Mouse (Mus musculus): ENCODE results near the gene Cdca8.
A peak's percentile ranks its signal among the peaks of the same experiment; 100 is the strongest.
"Not testable (repeated sequence)": the region's sequence is repeated elsewhere in the genome, so short reads cannot be mapped to it uniquely, and the experiment has no call there.

Gene Cdca8

DNA sequence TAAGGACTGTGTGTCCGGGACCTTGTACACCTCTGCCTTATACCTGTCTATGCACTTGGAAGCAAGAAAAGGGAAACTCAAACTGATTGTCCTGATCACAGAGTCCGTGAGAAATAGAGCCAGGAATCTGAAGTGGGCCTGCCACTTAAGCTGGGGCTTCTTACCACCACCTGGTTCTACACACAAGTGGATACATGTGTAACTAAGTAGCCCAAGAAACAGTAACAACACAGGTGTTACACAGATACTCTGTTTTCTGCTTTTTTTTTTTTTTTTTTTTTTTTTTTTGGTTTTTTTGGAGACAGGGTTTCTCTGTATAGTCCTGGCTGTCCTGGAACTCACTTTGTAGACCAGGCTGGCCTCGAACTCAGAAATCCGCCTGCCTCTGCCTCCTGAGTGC is at the start of gene Cdca8:
Cdca8 (minus strand) TSS at position 101 of the 400 bp plus-strand sequence.
- DNase-seq = not testable (repeated sequence)

DNA sequence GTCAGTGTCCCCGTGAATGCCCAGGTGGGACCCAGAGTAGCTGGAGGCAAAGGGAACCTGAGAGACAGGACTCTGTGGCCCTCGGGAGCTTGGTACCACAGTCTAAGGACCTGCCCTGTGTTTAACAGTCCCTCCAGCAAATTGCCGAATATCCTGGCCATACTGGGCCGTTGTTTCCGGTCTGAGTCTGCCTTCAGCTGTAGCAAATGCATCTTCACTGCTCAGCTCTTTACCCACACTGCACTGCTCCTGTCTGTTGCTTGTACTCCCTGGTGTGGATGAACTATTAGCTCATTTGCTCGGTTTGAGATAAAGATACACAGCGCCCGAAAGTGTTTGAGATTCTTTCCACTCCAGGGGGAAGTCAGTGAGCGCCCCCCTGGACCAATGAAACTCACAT is 49.3 kb upstream of the Cdca8 start:
- DNase-seq = no peak

DNA sequence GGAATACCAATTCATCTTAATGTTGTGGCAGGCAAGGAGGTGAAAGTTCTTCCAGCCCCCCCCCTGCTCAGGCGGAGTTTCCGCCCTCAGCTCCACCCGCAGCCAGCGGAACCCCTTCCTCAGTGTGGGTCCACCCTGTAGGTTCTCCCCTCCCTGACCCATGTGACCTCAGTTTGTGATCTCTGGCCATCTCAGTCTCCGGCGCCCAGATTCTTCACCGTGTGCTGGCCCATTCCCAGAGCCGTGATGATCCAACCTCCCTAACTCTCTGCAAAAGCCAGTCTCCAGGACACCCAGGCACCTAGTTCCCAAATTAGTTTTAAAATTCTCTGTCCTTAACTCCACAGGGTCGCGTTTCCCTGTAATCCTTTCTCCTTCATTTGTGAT is 48.6 kb upstream of the Cdca8 start:
- DNase-seq = no peak

DNA sequence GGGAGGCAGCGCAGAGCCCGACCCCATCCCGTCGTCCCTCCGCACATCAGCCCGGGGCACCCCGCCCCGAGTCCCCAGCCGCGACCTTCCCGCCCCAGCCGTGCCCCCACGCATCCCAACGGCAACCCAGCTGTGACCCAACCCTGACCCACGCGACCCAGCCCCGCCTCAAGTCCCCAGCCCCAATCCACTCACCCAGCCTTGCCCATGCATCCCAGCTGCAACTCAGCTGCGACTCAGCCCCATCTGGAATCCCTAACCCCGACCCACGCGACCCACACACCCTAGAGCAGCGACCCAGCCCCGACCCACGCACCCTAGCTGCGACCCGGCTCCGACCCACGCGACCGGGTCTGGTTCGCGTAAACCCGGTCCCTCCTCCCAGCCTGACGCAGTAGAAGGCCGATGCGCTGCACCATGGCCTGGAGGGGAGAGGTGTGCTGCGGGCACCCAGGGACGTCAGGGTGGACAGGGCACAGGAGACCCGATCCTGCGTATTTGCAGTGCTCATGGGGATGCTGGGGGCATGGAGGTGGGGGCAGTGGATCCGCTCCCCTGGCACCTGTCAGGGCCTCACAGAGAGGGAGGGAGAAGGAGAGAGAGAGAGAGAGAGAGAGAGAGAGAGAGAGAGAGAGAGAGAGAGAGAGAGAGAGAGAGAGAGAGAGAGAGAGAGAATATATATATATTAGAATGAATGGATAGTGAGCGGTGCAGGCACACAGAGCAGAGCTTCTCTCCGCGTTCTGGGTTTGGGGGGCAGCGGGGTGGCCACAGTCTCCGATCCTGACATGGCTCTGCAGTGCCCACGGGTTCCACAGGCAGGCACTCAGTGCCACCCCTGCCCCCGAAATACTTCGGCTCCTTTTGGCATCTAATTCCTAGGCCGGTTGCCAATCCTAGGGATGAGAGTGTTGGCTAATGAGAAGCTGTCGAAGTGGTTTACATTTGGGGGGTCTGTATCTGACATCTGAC is 47.9 kb upstream of the Cdca8 start:
- DNase-seq = no peak

DNA sequence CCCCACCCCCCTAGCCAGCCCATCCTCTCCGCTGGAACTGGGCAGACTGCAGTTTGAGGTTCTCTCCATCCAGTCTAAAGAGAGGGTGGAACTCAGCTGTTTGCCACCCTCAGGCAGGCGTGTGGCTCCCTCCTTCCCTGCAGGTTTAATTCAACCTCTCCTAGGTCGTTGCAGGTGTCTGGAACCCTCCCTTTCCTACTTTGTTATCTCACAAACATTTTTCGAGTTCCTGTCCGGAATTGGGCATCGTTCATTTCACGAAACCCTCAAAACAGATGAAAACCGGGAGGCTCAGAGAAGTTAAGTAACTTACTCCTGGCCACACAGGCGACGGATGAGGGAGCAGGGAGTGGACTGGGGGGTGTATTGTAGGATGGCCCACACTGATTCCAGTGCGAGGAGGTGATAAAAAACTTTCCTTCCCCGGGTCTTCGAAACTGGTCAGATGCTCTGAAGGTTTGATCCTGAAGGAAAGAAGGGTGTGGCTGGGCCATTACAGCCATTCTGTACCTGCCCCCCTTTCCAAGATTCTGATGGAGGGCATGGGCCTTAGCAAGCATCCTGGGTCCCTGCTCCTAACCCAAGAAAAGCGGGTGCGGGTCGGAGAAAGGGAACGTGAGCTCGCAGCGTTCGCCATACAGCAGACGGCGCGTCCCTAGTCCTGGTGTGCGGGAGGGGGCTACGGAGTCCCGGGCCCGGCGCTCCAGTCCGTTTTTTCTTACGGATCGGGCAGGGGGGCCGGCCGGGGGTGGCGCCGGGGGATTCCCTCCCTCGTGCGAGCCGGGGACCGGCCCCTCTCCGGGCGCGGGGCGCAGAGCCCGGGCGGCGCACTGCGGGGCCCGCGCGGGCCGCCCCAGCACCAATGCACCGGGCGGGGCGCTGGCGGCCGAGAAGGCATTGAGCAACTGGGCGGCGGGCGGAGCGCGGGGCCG is 46.8 kb upstream of the Cdca8 start, which contains the start of gene Rspo1:
Rspo1 (plus strand) TSS at position 760 of the 932 bp plus-strand sequence.
- no peak for DNase-seq

DNA sequence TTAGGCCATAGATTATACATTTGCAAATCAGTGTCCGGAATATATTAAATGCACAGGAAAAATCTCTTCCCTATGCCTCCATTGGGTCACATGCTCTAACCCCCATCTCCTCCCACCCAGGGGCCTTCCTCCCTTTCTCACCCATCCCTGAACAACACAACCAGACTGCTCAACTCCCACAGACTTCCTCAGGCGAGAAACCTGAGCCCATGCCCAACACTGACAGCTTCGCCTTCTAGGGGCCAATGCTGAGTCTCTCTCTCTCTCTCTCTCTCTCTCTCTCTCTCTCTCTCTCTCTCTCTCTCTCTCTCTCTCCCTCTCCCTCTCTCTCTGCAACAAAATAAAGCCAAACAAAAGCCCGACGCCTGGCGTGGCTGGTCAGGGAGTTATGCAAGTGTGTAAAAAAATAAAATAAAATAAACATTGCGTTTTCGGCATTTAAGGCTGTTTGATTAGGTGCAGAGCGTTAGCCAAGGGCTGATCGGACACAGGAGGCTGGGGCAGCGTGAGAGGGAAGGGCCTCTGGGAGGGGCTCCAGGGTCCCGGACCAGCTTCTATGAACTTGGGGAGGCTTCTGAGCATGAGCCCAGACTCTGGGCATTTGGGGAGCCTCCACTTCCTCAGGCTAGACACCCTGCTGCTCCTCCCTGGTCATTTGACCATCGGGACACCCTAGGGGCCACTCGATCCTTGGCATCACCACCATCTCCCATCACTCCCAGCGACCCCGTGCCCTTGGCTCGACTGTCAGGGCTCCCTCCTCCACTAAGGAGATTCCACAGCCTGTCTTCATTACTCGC is 46.0 kb upstream of the Cdca8 start:
- DNase-seq = no peak

DNA sequence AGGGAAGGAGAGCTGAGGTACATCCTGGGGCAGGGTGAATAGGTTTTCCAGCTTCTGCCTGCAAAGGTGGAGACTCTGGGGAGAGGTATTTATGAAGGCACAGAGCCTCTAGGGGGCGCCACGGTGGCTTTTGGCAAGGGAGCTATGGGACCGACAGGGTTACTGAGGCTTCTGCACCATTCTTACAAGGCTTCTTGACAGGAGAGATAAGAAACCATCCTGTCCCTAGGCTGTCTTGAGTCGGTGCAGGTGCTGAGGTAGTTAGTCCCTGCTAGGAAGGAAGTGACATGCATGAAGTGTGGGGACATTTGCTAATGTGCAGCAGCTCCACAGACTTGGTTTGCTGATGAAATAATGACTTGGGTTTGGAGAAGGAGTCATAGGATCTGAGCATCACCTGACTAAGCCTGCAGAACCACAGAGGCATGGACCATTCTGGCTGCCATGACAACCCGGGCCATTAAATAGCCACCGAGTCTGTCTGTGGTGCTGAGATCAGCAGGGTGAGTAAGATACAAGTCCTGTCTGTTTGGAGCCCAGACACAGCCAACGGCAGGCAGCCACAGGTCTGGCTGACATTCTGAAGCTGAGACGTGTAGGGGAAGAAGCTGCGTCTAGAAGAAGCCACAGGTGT is 44.9 kb upstream of the Cdca8 start:
- peak; percentile 12 to 24 for DNase-seq

DNA sequence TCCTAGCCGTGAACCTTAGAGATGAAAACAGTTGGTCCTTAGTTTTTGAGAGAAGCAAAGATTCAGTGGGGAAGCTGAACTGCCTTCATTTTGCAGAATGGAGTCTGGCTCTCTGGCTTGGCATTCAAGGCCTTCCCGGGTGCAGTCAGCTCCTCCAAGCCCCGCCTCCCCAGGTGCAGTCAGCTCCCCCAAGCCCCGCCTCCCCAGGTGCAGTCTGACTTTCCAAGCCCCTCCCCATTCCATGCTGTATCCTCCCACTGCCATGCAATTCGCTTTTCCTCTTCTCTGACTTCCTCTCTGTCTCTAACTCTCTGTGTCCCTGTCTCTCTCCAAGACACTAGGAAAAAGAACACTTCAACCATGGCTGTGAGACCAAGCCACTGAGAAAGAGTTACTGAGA is 39.1 kb upstream of the Cdca8 start:
- no peak for DNase-seq

DNA sequence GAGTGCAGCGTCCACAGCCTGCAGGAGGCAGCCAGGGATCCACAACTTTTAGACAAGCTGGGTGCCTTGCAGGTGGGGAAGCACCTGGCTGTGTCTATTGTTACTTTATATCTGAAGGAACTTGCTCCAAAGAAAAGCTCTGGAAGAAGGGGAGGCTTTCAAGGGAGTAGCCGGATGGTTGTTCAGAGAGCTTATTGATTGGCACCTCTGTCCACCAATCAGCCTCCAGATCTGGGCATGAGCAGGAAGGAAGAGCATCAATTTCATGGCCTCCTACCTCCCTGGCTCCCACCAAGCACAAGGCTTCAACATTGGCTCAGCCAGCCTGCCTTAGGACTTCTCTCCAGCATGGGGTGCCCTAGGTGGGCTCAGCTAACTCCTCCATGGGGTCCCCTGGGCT is 34.2 kb upstream of the Cdca8 start:
- DNase-seq = no peak

DNA sequence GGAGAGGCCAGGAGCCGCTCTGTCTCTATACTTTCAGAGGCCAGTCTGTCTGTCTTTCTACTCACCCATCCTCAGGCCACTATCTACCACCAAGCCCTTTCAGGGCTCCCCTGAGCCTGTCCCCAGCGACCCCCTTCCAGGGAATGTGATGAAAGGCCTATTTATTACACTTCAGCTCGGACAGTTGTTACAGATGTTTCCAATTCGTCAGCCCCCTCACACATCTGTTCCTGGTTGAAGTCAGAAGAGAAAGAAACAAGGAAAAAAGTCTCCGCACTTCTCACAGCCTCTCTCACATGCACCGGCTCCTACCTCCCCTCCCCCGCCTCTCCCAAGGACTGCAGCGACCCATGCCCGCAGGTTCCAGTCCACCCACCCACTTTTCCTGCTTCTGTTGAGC is 33.2 kb upstream of the Cdca8 start:
- DNase-seq = no peak

DNA sequence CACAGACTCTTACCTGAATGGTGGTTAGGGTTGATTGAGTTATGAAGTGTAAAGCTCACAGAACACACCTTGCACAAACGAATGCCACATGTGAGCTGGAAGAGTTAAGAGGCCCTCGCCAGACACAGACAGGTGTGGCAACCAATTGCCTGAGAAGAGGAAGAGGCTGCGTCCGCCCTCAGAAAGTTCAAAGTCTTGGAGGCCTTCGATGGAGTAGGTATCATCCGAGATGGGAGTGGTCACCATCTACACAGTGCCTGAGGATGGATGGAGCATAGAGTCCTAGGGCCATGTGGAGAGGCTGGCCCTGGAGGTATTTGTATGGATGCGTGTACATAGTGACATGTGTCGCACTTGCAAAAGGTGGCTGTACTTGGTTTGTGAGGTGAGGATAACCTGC is 32.0 kb upstream of the Cdca8 start:
- DNase-seq = no peak

DNA sequence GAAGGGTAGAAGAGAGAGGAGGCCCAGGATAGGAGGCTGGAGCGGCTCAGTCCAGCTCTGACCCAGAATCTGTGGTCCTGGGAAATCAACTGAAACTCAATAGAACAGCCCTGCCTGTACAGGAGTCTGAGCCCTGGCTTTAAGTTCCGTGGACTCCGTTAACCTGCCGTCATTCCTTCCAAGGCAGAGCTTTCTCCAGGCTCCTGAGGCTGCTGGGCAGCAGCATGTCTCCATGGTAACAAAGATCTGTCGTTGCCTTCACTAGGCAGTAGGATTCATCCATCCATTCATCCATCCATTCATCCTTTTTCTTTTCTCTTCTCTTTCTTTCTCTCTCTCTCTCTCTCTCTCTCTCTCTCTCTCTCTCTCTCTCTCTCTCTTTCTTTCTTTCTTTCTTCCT is 31.6 kb upstream of the Cdca8 start:
- no peak for DNase-seq

DNA sequence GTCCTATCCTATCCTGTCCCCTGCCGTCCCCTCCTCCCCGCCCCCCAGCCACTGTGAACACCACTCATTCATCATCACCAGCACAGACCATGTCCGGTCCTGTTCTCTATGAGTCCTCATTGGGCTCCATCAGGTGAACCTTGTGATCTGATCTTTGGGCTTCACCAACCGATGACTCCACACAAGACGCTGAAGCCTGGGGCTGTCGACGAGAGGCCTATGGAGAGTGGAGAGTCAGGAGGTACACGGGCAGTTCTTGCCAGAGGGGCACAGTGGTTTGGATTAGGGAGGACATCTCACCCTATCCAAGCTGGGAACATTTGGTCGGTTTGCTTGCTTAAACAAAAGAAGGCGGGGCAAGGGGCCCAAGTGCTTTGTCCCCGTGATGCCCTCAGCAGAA is 31.1 kb upstream of the Cdca8 start:
- no peak for DNase-seq

DNA sequence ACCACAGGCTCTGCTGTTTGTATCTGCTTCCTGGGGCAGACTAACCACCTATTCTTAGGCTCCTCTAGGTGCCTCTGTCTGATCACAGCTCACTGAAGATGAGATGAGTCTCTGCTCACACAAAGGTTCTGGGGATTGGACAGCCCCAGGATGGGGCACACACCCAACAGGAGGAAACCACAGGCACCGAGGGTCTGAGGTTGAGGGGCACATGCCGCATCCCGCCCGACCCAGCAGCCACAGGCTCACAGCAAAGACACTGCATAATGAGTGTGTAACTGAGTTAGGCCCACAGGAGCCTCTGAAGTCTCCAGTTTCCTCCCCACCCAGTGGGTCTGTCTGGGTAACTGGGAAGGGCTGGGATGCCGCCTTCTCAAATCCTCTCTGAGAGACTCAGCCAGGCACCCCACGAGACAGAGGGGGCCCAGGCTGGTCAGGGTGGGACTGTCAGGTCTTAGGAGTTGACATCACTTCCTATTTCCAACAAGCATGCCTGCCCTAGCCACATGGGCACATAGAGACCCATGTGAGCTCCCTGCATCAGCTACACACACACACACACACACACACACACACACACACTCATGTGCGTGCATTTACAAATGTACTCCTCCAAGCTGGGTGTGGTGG is 30.2 kb upstream of the Cdca8 start:
- no peak for DNase-seq

DNA sequence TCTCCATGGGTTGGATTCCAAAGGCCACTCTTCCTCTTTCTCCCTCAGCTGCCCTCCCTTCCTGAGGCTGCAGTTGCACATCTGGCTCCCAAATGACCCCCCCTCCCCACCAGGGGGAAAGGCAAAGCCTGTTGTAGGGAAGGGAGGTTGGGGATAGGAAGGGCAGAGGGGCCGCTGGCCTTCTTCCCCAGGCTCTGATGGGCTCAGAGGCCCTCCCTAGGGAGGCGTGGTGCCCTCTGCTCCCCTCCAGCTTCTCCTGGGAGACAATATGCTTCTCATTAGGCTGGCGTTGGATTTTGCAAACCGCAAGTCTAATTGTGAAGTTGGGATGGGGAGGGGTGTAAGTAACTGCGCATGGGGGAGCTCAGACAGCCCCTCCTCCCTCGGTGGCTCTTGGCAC is 29.6 kb upstream of the Cdca8 start:
- DNase-seq = no peak

DNA sequence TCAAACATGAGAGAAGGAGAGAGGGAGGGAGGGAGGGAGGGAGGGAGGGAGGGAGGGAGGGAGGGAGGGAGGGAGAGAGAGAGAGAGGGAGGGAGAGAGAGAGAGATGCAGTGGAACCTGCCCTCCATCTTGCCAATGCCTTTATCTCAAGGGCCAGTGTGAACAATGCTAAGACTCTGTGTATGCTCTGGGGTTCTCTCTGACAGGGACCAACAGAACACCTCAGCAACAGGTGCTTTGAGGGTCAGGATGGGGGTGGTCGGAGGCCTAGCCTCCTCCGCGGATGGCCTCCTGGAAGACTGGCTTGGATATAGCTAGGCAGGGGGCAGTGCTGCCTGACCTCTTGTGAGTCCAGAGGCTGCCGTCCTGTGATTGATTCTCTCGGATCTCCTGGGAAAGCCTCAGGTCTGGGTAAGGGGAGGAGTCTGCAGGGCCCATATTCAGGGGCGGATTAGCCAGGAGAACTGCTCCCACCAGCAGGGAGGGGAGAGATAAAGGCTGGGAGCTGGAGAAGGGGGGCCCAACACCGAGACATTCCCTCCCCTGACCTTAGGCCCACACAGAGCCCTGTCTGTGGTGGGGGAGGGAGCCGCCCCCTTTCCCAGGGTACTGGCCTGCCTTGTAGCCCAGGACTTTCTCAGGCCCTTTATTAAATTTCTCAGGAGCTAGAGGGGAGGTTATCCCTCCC is 25.9 kb upstream of the Cdca8 start:
- no peak for DNase-seq

DNA sequence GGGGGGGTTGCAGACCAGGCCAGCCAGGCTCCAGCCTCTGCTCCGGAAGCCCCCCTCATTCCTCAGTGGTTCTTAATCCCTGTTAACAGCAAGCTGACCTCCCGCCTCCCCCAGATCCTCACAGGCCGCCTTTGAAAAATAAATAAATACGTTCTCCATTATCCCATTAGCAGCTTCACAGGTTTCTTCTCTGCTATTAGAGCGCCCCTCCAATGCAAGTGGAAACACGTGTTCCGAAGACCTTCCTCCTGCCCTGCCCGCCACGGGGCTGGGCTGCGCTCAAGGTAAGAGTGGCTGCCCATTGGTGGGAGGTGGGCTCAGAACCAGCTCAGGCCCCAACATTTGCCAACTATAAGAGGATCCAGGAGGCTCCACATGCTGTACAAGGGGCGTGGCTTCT is 23.5 kb upstream of the Cdca8 start:
- no peak for DNase-seq

DNA sequence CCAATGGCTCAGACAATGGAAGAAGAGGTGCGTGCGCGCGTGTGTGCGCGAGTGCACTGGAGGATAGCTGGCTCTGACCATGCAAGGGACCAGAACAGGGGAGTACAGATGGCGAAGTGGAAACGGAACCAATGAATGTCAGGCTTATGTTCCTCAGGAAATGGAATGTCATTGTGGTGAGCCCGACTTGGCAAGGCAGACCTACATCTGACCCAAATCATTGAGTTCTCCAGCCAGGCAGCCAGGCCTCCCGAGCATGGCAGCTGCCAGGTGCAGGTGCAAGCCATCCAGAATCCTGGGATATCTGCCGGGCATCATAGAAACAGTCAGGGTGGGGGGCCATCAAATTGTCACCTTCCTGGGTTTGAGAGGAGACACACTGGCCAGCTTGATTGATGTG is 21.8 kb upstream of the Cdca8 start:
- no peak for DNase-seq

DNA sequence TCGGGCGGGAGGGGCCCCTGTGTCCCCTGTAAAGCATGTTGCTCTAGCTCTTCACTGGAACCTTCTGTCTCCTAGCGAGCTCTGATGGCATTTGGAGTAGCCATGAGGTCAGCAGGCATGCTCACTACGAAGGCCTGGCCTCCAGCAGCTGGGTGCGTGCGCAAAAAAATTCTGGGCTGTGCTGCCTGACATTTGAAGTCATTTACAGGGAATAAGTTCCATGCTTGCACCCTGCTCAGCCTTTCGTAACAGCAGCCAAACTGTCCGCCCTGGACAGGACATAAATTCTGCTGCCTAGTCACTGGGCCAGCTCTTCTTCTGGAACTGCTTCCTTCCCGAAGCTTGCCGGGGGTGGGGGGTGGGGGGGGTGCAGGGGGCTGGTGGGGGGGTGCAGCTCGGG is 20.0 kb upstream of the Cdca8 start:
- DNase-seq = no peak

DNA sequence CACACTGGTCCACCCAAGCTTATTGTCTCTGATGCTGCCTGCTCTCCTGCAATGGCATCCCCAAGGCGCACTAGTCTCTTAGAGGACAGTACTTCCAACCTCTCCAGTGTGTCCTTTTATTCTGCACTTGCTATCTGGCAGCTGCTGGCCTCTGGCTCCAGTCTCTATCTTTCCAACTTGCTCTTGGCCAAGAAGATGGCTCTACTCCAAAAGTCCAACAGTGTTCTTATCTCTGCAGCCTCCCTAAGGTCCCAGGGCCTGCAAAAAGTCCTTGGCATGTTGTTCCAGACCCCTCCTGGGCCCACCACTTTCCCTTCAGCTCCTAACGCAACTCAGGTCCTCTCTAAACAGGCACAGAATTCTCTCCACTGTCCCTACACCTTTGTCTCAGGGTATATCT is 18.2 kb upstream of the Cdca8 start:
- no peak for DNase-seq

DNA sequence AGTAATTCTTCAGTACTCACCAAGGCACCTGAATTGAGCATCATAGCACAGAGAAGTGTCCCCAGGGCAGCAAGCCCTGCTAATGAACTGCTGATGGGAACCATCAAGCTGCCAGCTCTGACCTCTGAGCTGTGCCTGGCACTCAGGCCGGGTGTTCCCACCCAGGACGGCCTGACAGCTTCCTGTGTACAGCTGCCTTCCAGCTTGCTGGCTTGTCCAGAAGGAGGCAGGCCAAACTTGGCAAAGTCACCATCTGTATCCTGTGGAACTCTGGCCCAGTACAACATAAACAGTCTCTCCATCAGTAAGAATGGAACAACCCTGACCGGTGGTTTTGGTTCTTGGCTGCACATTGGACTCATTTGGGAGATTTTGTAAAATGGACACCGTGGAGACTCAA is 14.4 kb upstream of the Cdca8 start:
- DNase-seq = no peak
